Mouse (Mus musculus) CH12.LX (cell line): ENCODE results near the gene Grb10. TPM values are rescaled to one million over a fixed set of nuclear protein-coding genes. Genes with fewer than 3 reads are reported as not detected.

ENCODE experiments used
- DNase-seq: peaks from one replicate; pipeline ENCODE4 v3.0.0-alpha.2; 2013; ENCODE audit errors: extremely low read depth
- H3K27ac ChIP-seq: 2 replicates; pipeline ENCODE4 v1.5.1; 2012; ENCODE audit warnings: low read depth, mild to moderate bottlenecking, control low read depth, moderate library complexity; ENCODE audit not compliant: insufficient read depth
- H3K27me3 ChIP-seq: replicated peaks from 2 replicates; pipeline ENCODE3; 2012; ENCODE audit warnings: inconsistent platforms
- H3K36me3 ChIP-seq, 2 experiments: replicated peaks in 1 of 2; 2 replicates each; pipeline versions ENCODE3 to v1.6.1; 2012; ENCODE audit warnings: inconsistent platforms in 1 of 2, low read length in 1 of 2, mild to moderate bottlenecking in 1 of 2, mixed read lengths in 1 of 2, moderate library complexity in 1 of 2; ENCODE audit not compliant: control insufficient read depth in 1 of 2, insufficient read depth in 1 of 2
- H3K4me1 ChIP-seq, 2 experiments: 2 replicates each; pipeline ENCODE4 v1.6.1; 2012; ENCODE audit warnings: inconsistent platforms in 1 of 2, moderate library complexity in 1 of 2; ENCODE audit not compliant: insufficient read depth in 2 of 2, control insufficient read depth in 1 of 2
- H3K4me2 ChIP-seq: 2 replicates; pipeline ENCODE4 v1.6.1; 2012; ENCODE audit warnings: low read depth, mild to moderate bottlenecking, control low read depth; ENCODE audit not compliant: poor library complexity, insufficient read depth, severe bottlenecking
- H3K4me3 ChIP-seq, 3 experiments: fragments of 150-350 bp in 1 of 3; sonication (generic) in 1 of 3; replicated peaks in 1 of 3; 2 replicates each; pipeline versions ENCODE3 to v1.5.1; 2011 to 2012; ENCODE audit warnings: low read depth in 2 of 3, low read length in 2 of 3, mild to moderate bottlenecking in 2 of 3, moderate library complexity in 2 of 3, control low read depth in 1 of 3, improper control_type of control experiment in 1 of 3, inconsistent platforms in 1 of 3, mixed read lengths in 1 of 3; ENCODE audit not compliant: poor library complexity in 1 of 3
- H3K79me2 ChIP-seq: replicated peaks from 2 replicates; pipeline ENCODE4 v1.6.1; 2012; ENCODE audit warnings: mild to moderate bottlenecking, moderate library complexity; ENCODE audit not compliant: control insufficient read depth, poor library complexity, insufficient read depth, severe bottlenecking; ENCODE audit errors: extremely low read depth
- H3K9ac ChIP-seq: 2 replicates; pipeline ENCODE4 v1.6.1; 2012; ENCODE audit warnings: low read depth, mild to moderate bottlenecking, control low read depth, moderate library complexity; ENCODE audit not compliant: insufficient read depth
- H3K9me3 ChIP-seq: replicated peaks from 2 replicates; pipeline ENCODE3; 2012; ENCODE audit warnings: low read length, inconsistent platforms, mixed read lengths
- CHD2 ChIP-seq: IDR thresholded peaks from 2 replicates; pipeline ENCODE4 v1.6.1; 2011; ENCODE audit warnings: low read length, improper control_type of control experiment
- IRF4 ChIP-seq: IDR thresholded peaks from 2 replicates; pipeline ENCODE4 v1.6.1; 2014; ENCODE audit warnings: low read depth, mild to moderate bottlenecking, inconsistent platforms, low read length, improper control_type of control experiment
- JUND ChIP-seq: conservative IDR thresholded peaks from 2 replicates; pipeline ENCODE4 v1.6.1; 2011; ENCODE audit warnings: low read depth, low read length, improper control_type of control experiment
- KAT2A ChIP-seq: IDR thresholded peaks from 2 replicates; pipeline ENCODE4 v1.6.1; 2012; ENCODE audit warnings: low read length, improper control_type of control experiment, inconsistent platforms; ENCODE audit not compliant: insufficient replicate concordance
- MAFK ChIP-seq: IDR thresholded peaks from 2 replicates; pipeline ENCODE4 v1.6.1; 2011; ENCODE audit warnings: low read length, improper control_type of control experiment; ENCODE audit not compliant: insufficient replicate concordance
- MAZ ChIP-seq: IDR thresholded peaks from 2 replicates; pipeline ENCODE4 v1.6.1; 2012; ENCODE audit warnings: low read depth, mild to moderate bottlenecking, inconsistent platforms, low read length, improper control_type of control experiment, moderate library complexity
- MEF2A ChIP-seq: IDR thresholded peaks from 2 replicates; pipeline ENCODE4 v1.6.1; 2014; ENCODE audit warnings: low read depth, mild to moderate bottlenecking, inconsistent platforms, low read length, improper control_type of control experiment, borderline replicate concordance
- MXI1 ChIP-seq: IDR thresholded peaks from 2 replicates; pipeline ENCODE4 v1.6.1; 2011; ENCODE audit warnings: mild to moderate bottlenecking, low read depth, low read length, improper control_type of control experiment
- MYC ChIP-seq: IDR thresholded peaks from 2 replicates; pipeline ENCODE4 v1.6.1; 2011; ENCODE audit warnings: low read depth, mild to moderate bottlenecking, improper control_type of control experiment, low read length
- NELFE ChIP-seq: IDR thresholded peaks from 2 replicates; pipeline ENCODE4 v1.6.1; 2011; ENCODE audit warnings: low read depth, low read length, improper control_type of control experiment
- POLR2A ChIP-seq: IDR thresholded peaks from 2 replicates; pipeline ENCODE4 v1.6.1; 2011; ENCODE audit warnings: low read depth, mild to moderate bottlenecking, improper control_type of control experiment, low read length
- POLR2AphosphoS2 ChIP-seq: IDR thresholded peaks from 2 replicates; pipeline ENCODE4 v1.6.1; 2011; ENCODE audit warnings: low read depth, low read length, improper control_type of control experiment
- RAD21 ChIP-seq: IDR thresholded peaks from 2 replicates; pipeline ENCODE4 v1.6.1; 2011; ENCODE audit warnings: low read depth, mild to moderate bottlenecking, low read length, improper control_type of control experiment, moderate library complexity
- TCF12 ChIP-seq: IDR thresholded peaks from 2 replicates; pipeline ENCODE4 v1.6.1; 2014; ENCODE audit warnings: low read depth, mild to moderate bottlenecking, inconsistent platforms, low read length, improper control_type of control experiment
- USF1 ChIP-seq: IDR thresholded peaks from 2 replicates; pipeline ENCODE4 v1.6.1; 2014; ENCODE audit warnings: low read depth, mild to moderate bottlenecking, inconsistent platforms, low read length, improper control_type of control experiment
- ZKSCAN1 ChIP-seq: IDR thresholded peaks from 2 replicates; pipeline ENCODE4 v1.6.1; 2012; ENCODE audit warnings: low read depth, inconsistent platforms, low read length, improper control_type of control experiment, borderline replicate concordance
- ZMIZ1 ChIP-seq: IDR thresholded peaks from 2 replicates; pipeline ENCODE4 v1.6.1; 2012; ENCODE audit warnings: low read depth, mild to moderate bottlenecking, inconsistent platforms, low read length, improper control_type of control experiment
- dilution Hi-C: fragments of 300-500 bp; cut with MboI; formaldehyde crosslinking; loops from 2 replicates; pipeline ENCODE4 v1.14.3; 2020; ENCODE audit warnings: low sequenced_read_pairs; ENCODE audit not compliant: extremely low pct_unique_long_range_greater_than_20kb, extremely low pct_ligation_motif_present
- in situ Hi-C: fragments of 300-500 bp; cut with MboI; formaldehyde crosslinking; loops from 3 replicates; pipeline ENCODE4 v1.14.3; 2019; ENCODE audit warnings: low sequenced_read_pairs, low pct_ligation_motif_present, low pct_unique_long_range_greater_than_20kb, mixed read lengths
- polyA plus RNA-seq: library from polyadenylated mRNA; unstranded; fragments of >175 nt; gene quantifications from 2 replicates; pipeline ENCODE4 v1.2.1, GENCODE M21; 2012; ENCODE audit warnings: low read depth; ENCODE audit not compliant: insufficient read length
- total RNA-seq, 2 experiments: library from RNA; depleted of rRNA; stranded (reverse); fragments of 300-350 nt in 1 of 2; fragments of >200 nt in 1 of 2; gene quantifications; 2 replicates each; pipeline ENCODE4 v1.2.3; 2012 to 2014

Grb10 gene
- total and polyA plus RNA-seq, 3 experiments: 38.4 to 189 (median 137) TPM

DNA sequence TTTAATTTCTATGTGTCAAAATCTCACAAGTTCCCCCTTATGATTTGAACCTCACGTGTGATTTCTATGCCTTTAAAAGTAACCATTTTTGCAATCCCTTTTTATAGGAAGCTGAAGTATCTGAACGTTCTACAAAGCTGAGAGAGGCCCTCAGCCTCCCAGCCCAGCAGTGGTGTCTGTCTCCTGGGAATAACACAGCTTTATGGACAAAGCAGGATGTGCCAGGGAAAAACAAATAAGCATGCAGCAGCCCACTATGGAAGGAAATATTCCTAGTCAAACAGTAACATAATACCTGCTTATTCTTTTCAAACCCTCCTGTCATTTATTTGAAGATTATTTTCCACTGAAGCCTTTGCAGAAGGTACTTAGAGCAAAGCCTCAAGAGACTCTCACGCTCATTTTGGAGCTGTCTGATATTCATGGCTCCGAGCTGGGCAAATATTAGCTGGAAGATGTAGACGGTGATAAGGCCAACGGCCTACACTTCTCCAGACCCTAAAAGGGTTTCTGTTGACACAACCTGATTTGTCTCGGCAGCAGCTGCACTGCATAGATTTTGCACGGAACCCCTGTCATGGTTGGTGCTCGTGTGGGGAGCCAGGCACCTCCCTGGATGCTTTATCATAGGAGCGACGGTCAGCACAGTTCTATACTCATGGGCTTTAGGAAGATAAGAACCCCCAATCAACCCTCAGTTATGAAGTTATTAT is 153.8 kb downstream of the Grb10 start:
- no peak overlapping the region for H3K27ac ChIP-seq
- no peaks in the 10 kb centered on the region for H3K27me3 ChIP-seq
- H3K4me1 ChIP-seq: peaks cover 19 to 64% of the 10 kb centered on the region in 2 experiments
- H3K36me3 ChIP-seq: no peaks in the 10 kb centered on the region
- no peak for DNase-seq
- H3K9ac ChIP-seq: no peak overlapping the region
- in situ Hi-C loops (loop anchor here (5.0 kb wide), 1 partner anchor 42 kb away; no protein-coding TSS in a partner anchor), dilution Hi-C loops (no loop called here)
- no peak for TF ChIP-seq RAD21
- TF ChIP-seq USF1: no peak
- no peak for TF ChIP-seq ZMIZ1
- TF ChIP-seq MEF2A: no peak
- TF ChIP-seq MAZ: no peak
- no peak for TF ChIP-seq TCF12
- no peak overlapping the region for H3K4me3 ChIP-seq
- no peak overlapping the region for H3K4me2 ChIP-seq
- no peaks in the 10 kb centered on the region for H3K79me2 ChIP-seq
- H3K9me3 ChIP-seq: no peaks in the 10 kb centered on the region

DNA sequence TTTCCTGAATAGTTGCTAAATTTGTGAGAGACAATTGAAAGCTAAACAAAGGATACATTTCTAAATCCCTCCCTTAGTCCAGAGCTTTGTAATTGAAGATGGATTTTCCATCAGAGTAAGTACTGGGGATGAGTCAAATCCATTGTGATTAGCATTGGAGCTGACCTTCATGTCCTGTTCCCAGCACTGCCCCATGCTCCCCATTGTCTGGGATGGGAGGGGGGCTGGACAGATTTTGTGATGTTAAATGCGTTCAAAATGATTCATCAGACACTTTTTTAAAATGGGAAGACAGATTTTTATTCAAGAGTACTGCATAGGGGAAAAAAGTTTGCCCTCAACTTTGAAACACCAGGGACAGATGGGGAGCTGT is 156.7 kb downstream of the Grb10 start:
- H3K9ac ChIP-seq: no peak overlapping the region
- H3K27ac ChIP-seq: no peak overlapping the region
- H3K4me3 ChIP-seq: no peak overlapping the region
- dilution Hi-C loops: no loop called here
- H3K9me3 ChIP-seq: no peaks in the 10 kb centered on the region
- H3K79me2 ChIP-seq: no peaks in the 10 kb centered on the region
- H3K27me3 ChIP-seq: no peaks in the 10 kb centered on the region
- in situ Hi-C loops: loop anchor here (5.0 kb wide), 1 partner anchor 39 kb away; no protein-coding TSS in a partner anchor
- no peaks in the 10 kb centered on the region for H3K36me3 ChIP-seq
- no peak overlapping the region for H3K4me2 ChIP-seq
- TF ChIP-seq POLR2AphosphoS2: no peak
- TF ChIP-seq MAFK: no peak
- no peak for TF ChIP-seq MYC
- no peak for TF ChIP-seq MEF2A
- no peak for TF ChIP-seq ZKSCAN1
- TF ChIP-seq IRF4: no peak
- no peak for TF ChIP-seq ZMIZ1
- no peak for TF ChIP-seq NELFE
- no peak for TF ChIP-seq USF1
- TF ChIP-seq KAT2A: no peak
- no peak for TF ChIP-seq CHD2
- no peak for TF ChIP-seq JUND
- TF ChIP-seq POLR2A: no peak
- TF ChIP-seq MXI1: no peak
- TF ChIP-seq, all 38 proteins: peak for 0
- peaks cover 7 to 47% of the 10 kb centered on the region in 2 experiments; a peak in 3 of 4 replicates for H3K4me1 ChIP-seq
- DNase-seq: no peak
